Mouse (Mus musculus) heart, embryonic 13.5 days (tissue): ENCODE measurements at regions not wholly inside any gene's neighbourhood (a gene's known extent, or its start where the extent isn't known, plus 50 kb on each side); places are given as distances from the start of the nearest gene placed in this dataset.

ENCODE experiments used
- ATAC-seq: fragments of 200-750 bp; cut with Nextera tagmentation; 2 replicates; pipeline ENCODE4 v1.8.0; 2017; ENCODE audit warnings: moderate TSS enrichment; ENCODE audit not compliant: insufficient number of reproducible peaks, low FRiP score, low TSS enrichment; ENCODE audit errors: extremely low read depth
- H3K27ac ChIP-seq: fragments of 300-500 bp; sonication (generic); replicated peaks from 2 replicates; pipeline ENCODE4 v1.5.1; 2015; ENCODE audit warnings: moderate library complexity, mild to moderate bottlenecking, inconsistent platforms
- H3K27me3 ChIP-seq: fragments of 300-500 bp; sonication (generic); replicated peaks from 2 replicates; pipeline ENCODE4 v1.6.1; 2015; ENCODE audit warnings: mild to moderate bottlenecking, inconsistent platforms
- H3K36me3 ChIP-seq: fragments of 300-500 bp; sonication (generic); 2 replicates; pipeline ENCODE4 v1.6.1; 2015; ENCODE audit warnings: mild to moderate bottlenecking, inconsistent platforms
- H3K4me1 ChIP-seq: fragments of 300-500 bp; sonication (generic); 2 replicates; pipeline ENCODE4 v1.6.1; 2015; ENCODE audit warnings: inconsistent platforms
- H3K4me2 ChIP-seq: fragments of 300-500 bp; sonication (generic); 2 replicates; pipeline ENCODE4 v1.6.1; 2015; ENCODE audit warnings: inconsistent platforms, mild to moderate bottlenecking, moderate library complexity
- H3K4me3 ChIP-seq: fragments of 300-500 bp; sonication (generic); 2 replicates; pipeline ENCODE4 v1.5.1; 2015; ENCODE audit warnings: moderate library complexity, mild to moderate bottlenecking, inconsistent platforms
- H3K9ac ChIP-seq: fragments of 300-500 bp; sonication (generic); 2 replicates; pipeline ENCODE4 v1.6.1; 2015; ENCODE audit warnings: inconsistent platforms, mild to moderate bottlenecking, moderate library complexity
- H3K9me3 ChIP-seq: fragments of 300-500 bp; sonication (generic); 2 replicates; pipeline ENCODE4 v1.6.1; 2016; ENCODE audit warnings: inconsistent platforms
- WGBS: fragments of 180-500 bp; shearing (Covaris S2); methylation state at CpG from one replicate; pipeline ENCODE4 v1.1.7; 2015; ENCODE audit warnings: mixed read lengths; 5-methylcytosine and 5-hydroxymethylcytosine counted together

GRCm38 (mm10) chr11:32976572-32976971 lies 152.2 kb upstream of the Smim23 start:
- H3K36me3 ChIP-seq: no peaks in the 10 kb centered on the region
- 78% methylated on average over 2 of the region's 2 CpGs for WGBS
- peaks cover 9% of the 10 kb centered on the region; the same call in 1 of the 2 replicates for H3K27me3 ChIP-seq
- no peak overlapping the region for H3K4me2 ChIP-seq
- H3K27ac ChIP-seq: no peak overlapping the region
- no peak overlapping the region for H3K4me3 ChIP-seq
- no peak for ATAC-seq
- H3K9ac ChIP-seq: no peak overlapping the region
- H3K9me3 ChIP-seq: no peaks in the 10 kb centered on the region
- no peaks in the 10 kb centered on the region for H3K4me1 ChIP-seq

GRCm38 (mm10) chr11:32973453-32973852 lies 149.0 kb upstream of the Smim23 start:
- Histone ChIP-seq H3K36me3 (no peaks in the 10 kb centered on the region), H3K27ac (no peak overlapping the region), H3K27me3 (peaks cover 9% of the 10 kb centered on the region; the same call in 1 of the 2 replicates), H3K4me2 (no peak overlapping the region), H3K4me1 (no peaks in the 10 kb centered on the region), H3K9me3 (no peaks in the 10 kb centered on the region), H3K4me3 (no peak overlapping the region), H3K9ac (no peak overlapping the region)
- 68% methylated on average over 4 of the region's 4 CpGs for WGBS
- no peak for ATAC-seq

DNA sequence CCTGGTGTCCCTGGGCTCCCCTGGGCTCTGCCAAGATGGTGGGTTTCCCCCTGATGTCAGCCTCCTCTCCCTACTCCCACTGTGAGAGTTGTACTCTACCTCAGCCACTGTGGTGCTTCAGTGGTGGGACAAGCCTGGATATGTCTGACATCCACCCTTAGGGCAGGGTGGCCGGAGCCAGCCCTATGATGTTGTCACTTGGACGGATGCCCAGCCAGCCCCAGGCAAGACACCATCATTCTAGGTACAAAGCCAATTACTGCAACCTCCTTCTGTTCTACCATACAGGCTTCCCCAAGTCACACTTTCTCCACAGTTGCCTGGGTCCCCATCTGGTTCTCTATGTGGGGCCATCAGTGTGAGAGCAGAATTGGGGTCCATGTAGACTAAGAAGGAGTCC lies 141.0 kb upstream of the Smim23 start:
- ATAC-seq: no peak
- no peaks in the 10 kb centered on the region for H3K4me1 ChIP-seq
- H3K27ac ChIP-seq: no peak overlapping the region
- H3K4me3 ChIP-seq: no peak overlapping the region
- H3K9me3 ChIP-seq: peaks cover 7% of the 10 kb centered on the region; the same call in 1 of the 2 replicates
- no peak overlapping the region for H3K4me2 ChIP-seq
- H3K36me3 ChIP-seq: no peaks in the 10 kb centered on the region
- peaks cover 14% of the 10 kb centered on the region; the same call in 1 of the 2 replicates for H3K27me3 ChIP-seq
- WGBS: 34% methylated on average over 2 of the region's 2 CpGs
- H3K9ac ChIP-seq: no peak overlapping the region

GRCm38 (mm10) chr11:32963625-32964293 lies 139.4 kb upstream of the Smim23 start:
- 40% methylated on average over 6 of the region's 6 CpGs for WGBS
- ATAC-seq: no peak
- H3K9me3 ChIP-seq: peaks cover 7% of the 10 kb centered on the region; the same call in 1 of the 2 replicates
- H3K4me1 ChIP-seq: no peaks in the 10 kb centered on the region
- peaks cover 14% of the 10 kb centered on the region; the same call in 1 of the 2 replicates for H3K27me3 ChIP-seq
- H3K9ac ChIP-seq: no peak overlapping the region
- H3K36me3 ChIP-seq: no peaks in the 10 kb centered on the region
- no peak overlapping the region for H3K27ac ChIP-seq
- no peak overlapping the region for H3K4me3 ChIP-seq
- no peak overlapping the region for H3K4me2 ChIP-seq

DNA sequence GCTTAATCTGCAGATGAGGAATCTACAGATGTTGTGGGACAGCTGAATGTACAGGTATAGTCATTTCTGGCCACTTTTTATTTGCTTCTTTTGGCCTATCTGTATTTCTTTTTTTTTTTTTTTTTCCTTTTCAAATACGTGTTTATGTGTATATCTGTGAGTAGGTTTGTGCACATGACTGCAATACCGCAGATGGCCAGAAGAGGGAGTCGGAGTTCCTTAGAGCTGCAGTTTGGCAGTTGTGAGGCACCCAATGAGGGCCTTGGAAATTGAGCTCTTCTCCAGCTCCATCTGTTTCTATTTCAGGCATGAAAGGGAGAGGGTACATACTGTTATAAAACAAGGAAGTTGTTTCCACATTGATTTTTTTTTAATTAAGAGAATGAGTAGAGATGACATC lies 137.2 kb upstream of the Smim23 start:
- Histone ChIP-seq H3K4me3 (no peak overlapping the region), H3K9me3 (peaks cover 7% of the 10 kb centered on the region; the same call in 1 of the 2 replicates), H3K27me3 (peaks cover 28% of the 10 kb centered on the region), H3K27ac (no peak overlapping the region), H3K36me3 (no peaks in the 10 kb centered on the region), H3K4me1 (no peaks in the 10 kb centered on the region), H3K4me2 (no peak overlapping the region), H3K9ac (no peak overlapping the region)
- WGBS: 60% methylated on average over 3 of the region's 3 CpGs
- no peak for ATAC-seq

DNA sequence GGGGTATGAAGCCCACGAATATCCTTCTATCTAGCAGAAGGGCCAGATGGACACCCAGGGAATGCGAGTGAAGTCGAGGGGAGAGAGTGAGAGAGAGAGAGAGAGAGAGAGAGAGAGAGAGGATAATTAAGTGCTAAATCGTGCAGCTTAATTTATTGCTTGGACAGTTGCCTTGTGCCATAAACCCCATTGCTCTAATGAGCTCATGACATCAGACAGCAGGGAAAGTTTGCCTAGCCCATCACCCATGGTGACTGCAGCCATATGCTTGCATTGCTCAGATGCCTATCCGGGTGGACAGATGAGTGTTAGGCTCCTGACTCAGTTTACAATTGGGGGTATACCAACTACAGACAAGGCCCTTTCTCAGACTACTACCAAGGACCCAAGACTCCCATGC lies 134.6 kb upstream of the Smim23 start:
- H3K4me3 ChIP-seq: no peak overlapping the region
- WGBS: 64% methylated on average over 5 of the region's 5 CpGs
- no peaks in the 10 kb centered on the region for H3K4me1 ChIP-seq
- no peaks in the 10 kb centered on the region for H3K36me3 ChIP-seq
- no peak overlapping the region for H3K27ac ChIP-seq
- ATAC-seq: no peak
- H3K4me2 ChIP-seq: no peak overlapping the region
- H3K9me3 ChIP-seq: peaks cover 7% of the 10 kb centered on the region; the same call in 1 of the 2 replicates
- H3K27me3 ChIP-seq: peaks cover 26% of the 10 kb centered on the region
- H3K9ac ChIP-seq: no peak overlapping the region

DNA sequence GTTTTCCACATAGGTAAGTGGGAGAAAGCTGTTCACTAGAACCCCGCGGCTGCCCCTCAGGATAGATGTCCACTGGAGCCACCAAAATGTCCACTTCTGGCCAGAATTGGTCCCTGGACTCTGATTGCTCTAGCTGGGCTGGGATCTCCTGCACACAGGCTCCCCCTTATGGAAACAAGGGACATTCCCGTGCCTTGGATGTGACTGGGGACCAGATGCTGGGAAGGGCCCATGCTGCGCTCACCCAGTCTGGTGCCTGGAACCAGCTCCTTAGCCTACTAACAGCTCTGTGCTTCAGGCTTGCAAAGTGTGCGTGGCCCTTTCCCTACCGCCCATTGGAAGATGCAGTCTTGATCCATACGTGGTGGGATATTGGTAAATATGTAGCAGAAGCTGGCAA lies 132.6 kb upstream of the Smim23 start:
- Histone ChIP-seq H3K27ac (no peak overlapping the region), H3K4me3 (no peak overlapping the region), H3K9me3 (peaks cover 7% of the 10 kb centered on the region; the same call in 1 of the 2 replicates), H3K9ac (no peak overlapping the region), H3K4me1 (peaks cover 17% of the 10 kb centered on the region), H3K27me3 (peaks cover 22% of the 10 kb centered on the region), H3K36me3 (no peaks in the 10 kb centered on the region), H3K4me2 (no peak overlapping the region)
- no peak for ATAC-seq
- WGBS: 29% methylated on average over 7 of the region's 7 CpGs

DNA sequence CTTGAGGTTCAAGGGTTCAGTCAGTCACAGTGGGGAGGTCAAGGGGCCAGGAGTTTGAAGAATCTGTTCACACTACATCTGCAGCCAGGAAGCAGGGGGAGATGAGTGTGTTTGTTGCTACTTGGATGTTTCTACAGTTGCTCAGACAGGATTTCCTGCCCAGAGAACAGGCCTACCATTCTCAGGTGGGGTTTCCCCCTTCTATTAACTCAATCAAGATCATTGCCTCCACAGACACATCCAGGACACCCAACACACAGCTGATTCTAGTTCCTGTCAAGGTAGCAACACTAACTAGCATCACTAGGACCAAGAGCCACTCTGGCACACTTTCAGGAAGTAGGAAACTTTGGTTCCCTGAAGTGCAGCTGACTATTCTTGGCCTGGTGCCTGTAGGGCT lies 127.9 kb upstream of the Smim23 start:
- no peak overlapping the region for H3K9ac ChIP-seq
- no peak for ATAC-seq
- H3K4me3 ChIP-seq: no peak overlapping the region
- no peaks in the 10 kb centered on the region for H3K9me3 ChIP-seq
- no peak overlapping the region for H3K4me2 ChIP-seq
- peaks cover 33% of the 10 kb centered on the region for H3K4me1 ChIP-seq
- H3K27me3 ChIP-seq: peaks cover 8% of the 10 kb centered on the region
- H3K27ac ChIP-seq: no peak overlapping the region
- H3K36me3 ChIP-seq: no peaks in the 10 kb centered on the region

DNA sequence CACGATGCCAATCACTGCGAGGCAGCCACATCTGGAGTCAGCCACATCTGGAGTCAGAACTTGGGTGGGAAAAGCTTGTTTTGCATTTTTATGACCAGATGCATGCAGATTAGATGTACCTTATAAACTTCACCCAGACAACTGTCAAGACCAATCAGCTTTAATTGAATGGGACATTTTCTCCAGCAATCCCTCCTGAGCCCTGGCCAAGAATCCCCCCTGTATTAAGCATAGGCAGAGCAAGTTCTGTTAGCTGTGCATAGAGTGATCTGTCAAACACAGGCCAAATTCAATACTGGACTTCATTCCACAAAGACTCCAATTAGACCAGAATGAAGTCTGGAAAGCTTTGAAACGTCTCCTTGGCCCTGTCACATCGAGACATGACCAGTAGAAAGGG lies 123.7 kb upstream of the Smim23 start:
- Histone ChIP-seq H3K9me3 (no peaks in the 10 kb centered on the region), H3K4me2 (no peak overlapping the region), H3K27me3 (no peaks in the 10 kb centered on the region), H3K9ac (no peak overlapping the region), H3K4me1 (peaks cover 61% of the 10 kb centered on the region), H3K36me3 (no peaks in the 10 kb centered on the region), H3K4me3 (no peak overlapping the region), H3K27ac (no peak overlapping the region; the same call in 1 of the 2 replicates)
- no peak for ATAC-seq
- 77% methylated on average over 4 of the region's 4 CpGs for WGBS

DNA sequence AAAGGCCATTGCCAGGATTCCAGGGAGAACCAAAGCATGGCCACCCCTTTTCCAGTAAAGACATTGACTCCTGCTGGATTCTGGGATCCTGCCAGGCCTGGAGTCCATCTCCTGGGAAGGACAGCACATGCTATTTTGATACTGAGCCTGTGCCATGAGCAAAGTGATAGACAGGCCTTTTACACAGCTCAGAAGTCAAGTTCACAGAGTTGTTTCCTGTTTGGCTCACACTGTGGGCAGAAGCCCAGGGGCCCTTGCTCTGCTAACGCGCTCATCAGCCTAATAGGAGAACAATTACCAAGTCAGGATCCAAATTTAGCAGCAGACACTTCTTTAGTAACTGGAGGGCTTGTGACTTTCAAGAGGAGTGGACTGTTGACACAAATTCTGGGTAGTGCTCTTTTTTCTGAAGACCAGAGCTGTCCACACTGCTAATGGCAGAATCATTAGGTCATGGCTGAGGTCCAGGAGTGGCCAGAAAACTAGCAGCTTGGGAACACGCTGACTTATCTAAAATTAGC lies 122.1 kb upstream of the Smim23 start:
- Histone ChIP-seq H3K4me1 (peaks cover 54% of the 10 kb centered on the region), H3K27me3 (0 out of 2 replicates have a peak, but pooled peaks cover 3% of the 10 kb centered on the region), H3K4me2 (no peak overlapping the region), H3K27ac (peak overlapping the region; percentile 95), H3K4me3 (no peak overlapping the region), H3K9ac (no peak overlapping the region), H3K9me3 (no peaks in the 10 kb centered on the region), H3K36me3 (no peaks in the 10 kb centered on the region)
- 9% methylated on average over 3 of the region's 3 CpGs for WGBS
- ATAC-seq: peak; percentile 79; the same call in 1 of the 2 replicates

GRCm38 (mm10) chr11:32945071-32945470 lies 120.7 kb upstream of the Smim23 start:
- Histone ChIP-seq H3K9ac (no peak overlapping the region), H3K27ac (0 out of 2 replicates have a peak overlapping the region, but pooled peaks have one; percentile 95), H3K27me3 (0 out of 2 replicates have a peak, but pooled peaks cover 3% of the 10 kb centered on the region), H3K4me1 (peaks cover 63% of the 10 kb centered on the region), H3K4me2 (no peak overlapping the region), H3K36me3 (no peaks in the 10 kb centered on the region), H3K4me3 (no peak overlapping the region), H3K9me3 (no peaks in the 10 kb centered on the region)
- ATAC-seq: no peak
- 52% methylated on average over 2 of the region's 2 CpGs for WGBS
